Mouse (Mus musculus): ENCODE results near the gene D630039A03Rik.

DNA sequence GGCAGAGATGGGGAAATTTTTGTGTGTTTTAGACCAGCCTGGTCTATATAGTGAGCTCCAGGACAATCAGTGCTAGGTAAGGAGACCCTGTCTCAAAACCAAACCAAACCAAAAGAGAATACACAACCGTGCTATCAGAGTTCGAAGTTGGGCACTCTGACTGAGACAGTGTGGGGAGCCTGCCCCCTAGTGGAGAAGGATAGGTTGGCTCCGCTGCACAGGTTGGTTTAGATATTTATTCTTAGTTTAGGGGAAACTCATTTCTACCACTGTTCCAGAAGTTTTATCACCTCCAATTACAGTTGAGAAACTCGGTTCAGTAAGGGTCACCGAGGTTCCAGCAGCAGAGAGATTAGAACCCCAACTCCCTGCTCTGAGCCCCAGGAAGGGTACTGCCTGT, 11.9 kb downstream of the D630039A03Rik start:
- TF ChIP-seq FOSL1 (IDR thresholded peaks at IDR 0.05; ENCODE audit: insufficient read depth, low read length, poor library complexity, severe bottlenecking) = no peak
- TF ChIP-seq CTCF (IDR thresholded peaks at IDR 0.05; ENCODE audit: control insufficient read depth, insufficient read depth, insufficient read length) = peak; percentile 60
- TF ChIP-seq MAX (IDR thresholded peaks at IDR 0.05) = no peak
- no peak for TF ChIP-seq CEBPB (IDR thresholded peaks at IDR 0.05; ENCODE audit: low read depth)

Data from C2C12 (cell line).